Mouse (Mus musculus) kidney, postnatal 0 days (tissue): ENCODE data around the gene Kctd2. TPM values are rescaled to one million over a fixed set of nuclear protein-coding genes. Genes with fewer than 3 reads are reported as not detected.
A peak's percentile ranks its signal among the peaks of the same experiment; 100 is the strongest.

Experiments
- ATAC-seq: fragments of 200-750 bp; cut with Nextera tagmentation; replicated peaks from 2 replicates; pipeline ENCODE4 v1.8.0; 2017; ENCODE audit warnings: low read depth, moderate number of reproducible peaks, moderate TSS enrichment, moderate library complexity; ENCODE audit not compliant: low FRiP score
- DNase-seq: peaks from one replicate; pipeline ENCODE4 v3.0.0-alpha.2; 2016; ENCODE audit warnings: low spot score
- H3K27ac ChIP-seq: fragments of 300-500 bp; sonication (generic); 2 replicates; pipeline ENCODE4 v1.5.1; 2014; ENCODE audit warnings: mild to moderate bottlenecking
- H3K27me3 ChIP-seq: fragments of 300-500 bp; sonication (generic); 2 replicates; pipeline ENCODE4 v1.6.1; 2014; ENCODE audit warnings: low read length, mixed read lengths; ENCODE audit not compliant: insufficient read depth
- H3K36me3 ChIP-seq: fragments of 300-500 bp; sonication (generic); 2 replicates; pipeline ENCODE4 v1.6.1; 2014; ENCODE audit warnings: low read length, mixed read lengths; ENCODE audit not compliant: insufficient read depth
- H3K4me1 ChIP-seq: fragments of 300-500 bp; sonication (generic); replicated peaks from 2 replicates; pipeline ENCODE4 v1.6.1; 2014; ENCODE audit warnings: antibody characterized with exemption, low read length, mixed read lengths; ENCODE audit not compliant: insufficient read depth
- H3K4me2 ChIP-seq: fragments of 300-500 bp; sonication (generic); 2 replicates; pipeline ENCODE4 v1.6.1; 2014; ENCODE audit warnings: mild to moderate bottlenecking, low read length, moderate library complexity, mixed read lengths
- H3K4me3 ChIP-seq: fragments of 300-500 bp; sonication (generic); replicated peaks from 2 replicates; pipeline ENCODE4 v1.5.1; 2014; ENCODE audit warnings: low read depth, low read length
- H3K9ac ChIP-seq: fragments of 300-500 bp; sonication (generic); 2 replicates; pipeline ENCODE4 v1.6.1; 2014; ENCODE audit warnings: low read depth, low read length
- H3K9me3 ChIP-seq: fragments of 300-500 bp; sonication (generic); replicated peaks from 2 replicates; pipeline ENCODE4 v1.6.1; 2016; ENCODE audit warnings: low read length, inconsistent platforms, mixed read lengths
- CTCF ChIP-seq: IDR thresholded peaks from 2 replicates; pipeline ENCODE4 v1.5.1; 2016; ENCODE audit warnings: antibody characterized with exemption, low read depth, mild to moderate bottlenecking, moderate library complexity
- WGBS: fragments of 180-500 bp; shearing (Covaris S2); extraction: QIAGEN DNeasy Blood & Tissue Kit; methylation state at CpG from one replicate; pipeline ENCODE4 v1.1.7; 2014; 5-methylcytosine and 5-hydroxymethylcytosine counted together
- polyA plus RNA-seq: library from polyadenylated mRNA; unstranded; fragments of >200 nt; fragmentation: Nextera tagmentation; extraction: Ambion mirVana; gene quantifications from 2 replicates; pipeline ENCODE4 v1.2.1, GENCODE M21; 2015

Kctd2 gene
- polyA plus RNA-seq, 1 experiment from 2014 or later, result 22.2 TPM

DNA sequence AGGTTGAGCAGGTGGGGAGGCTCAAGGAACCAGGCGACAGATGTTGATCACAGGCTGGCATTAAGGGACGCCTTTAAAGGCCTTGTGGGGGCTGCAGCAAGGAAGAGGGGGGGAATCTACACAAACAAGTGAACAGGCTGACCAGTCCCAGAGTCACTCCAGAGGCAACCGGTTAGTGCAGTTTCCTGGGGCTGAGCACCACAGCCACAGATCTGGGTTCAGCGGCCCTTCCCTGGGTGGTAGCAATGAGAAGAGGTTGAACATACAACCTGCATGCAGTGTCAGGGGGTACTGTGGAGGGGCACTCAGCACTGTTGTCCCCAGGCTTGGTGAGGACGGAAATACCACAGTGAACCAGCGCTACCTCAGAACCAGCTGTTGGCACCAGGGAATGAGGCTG is 13.4 kb downstream of the Kctd2 start:
- 63% methylated on average over 6 of the region's 6 CpGs for WGBS
- no peak for TF ChIP-seq CTCF

DNA sequence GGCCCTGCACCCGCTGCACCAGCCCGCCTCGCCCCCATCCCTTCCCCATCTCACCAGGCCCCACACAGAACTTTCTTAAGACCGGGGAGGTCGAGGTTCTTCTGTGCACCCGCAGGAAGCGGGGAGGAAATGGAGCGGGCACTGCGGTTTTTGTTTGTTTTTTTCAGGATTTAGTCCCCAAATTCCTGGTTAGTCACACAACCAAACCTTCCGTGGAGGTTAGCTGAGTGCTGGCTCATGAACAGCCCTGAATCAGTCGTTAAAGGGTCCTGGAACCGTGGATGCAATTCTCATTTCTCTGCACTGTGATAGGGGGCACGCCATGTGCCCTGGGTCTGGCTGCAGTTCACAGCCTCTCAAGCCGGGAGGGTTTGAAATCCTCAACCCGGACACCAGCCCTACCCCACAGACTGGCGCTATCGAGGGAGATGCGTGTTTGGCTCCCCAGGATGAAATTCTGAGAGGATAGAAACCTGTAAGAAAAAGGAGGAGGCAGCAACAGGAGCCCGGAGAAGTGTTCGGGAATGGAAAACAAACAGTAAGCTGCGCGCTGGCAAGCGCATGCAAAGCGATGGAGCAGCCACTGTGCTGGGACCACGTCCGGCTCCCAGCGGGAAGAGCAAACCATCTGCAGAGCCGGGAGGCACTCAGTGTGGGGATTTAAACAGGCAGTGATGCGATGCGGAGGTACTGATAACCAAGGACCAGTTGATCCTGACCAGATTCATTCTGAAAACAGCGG is 15.8 kb downstream of the Kctd2 start:
- TF ChIP-seq CTCF, result no peak
- 0 out of 2 replicates have a peak overlapping the region, but pooled peaks have one; percentile 5 for H3K4me3 ChIP-seq
- DNase-seq (peak; percentile 57), ATAC-seq (no peak)
- no peak overlapping the region for H3K27ac ChIP-seq
- H3K9me3 ChIP-seq, result no peaks in the 10 kb centered on the region
- 4% methylated on average over 31 of the region's 31 CpGs for WGBS
- H3K4me2 ChIP-seq, result peak overlapping the region; percentile 52
- H3K27me3 ChIP-seq, result no peaks in the 10 kb centered on the region
- peaks cover 15% of the 10 kb centered on the region; the same call in 1 of the 2 replicates for H3K36me3 ChIP-seq
- H3K9ac ChIP-seq, result peak overlapping the region; percentile 38; the same call in 1 of the 2 replicates
- peaks cover 5% of the 10 kb centered on the region; the same call in 1 of the 2 replicates for H3K4me1 ChIP-seq

More for the DNA sequence above, 13.4 kb downstream of the Kctd2 start:
- Histone ChIP-seq H3K4me1 (peaks cover 5% of the 10 kb centered on the region; the same call in 1 of the 2 replicates), H3K4me2 (no peak overlapping the region), H3K9me3 (no peaks in the 10 kb centered on the region), H3K36me3 (peaks cover 38% of the 10 kb centered on the region), H3K9ac (no peak overlapping the region), H3K27ac (peak overlapping the region; percentile 47; the same call in 1 of the 2 replicates), H3K27me3 (no peaks in the 10 kb centered on the region), H3K4me3 (no peak overlapping the region)
- no peak for DNase-seq
- no peak for ATAC-seq

DNA sequence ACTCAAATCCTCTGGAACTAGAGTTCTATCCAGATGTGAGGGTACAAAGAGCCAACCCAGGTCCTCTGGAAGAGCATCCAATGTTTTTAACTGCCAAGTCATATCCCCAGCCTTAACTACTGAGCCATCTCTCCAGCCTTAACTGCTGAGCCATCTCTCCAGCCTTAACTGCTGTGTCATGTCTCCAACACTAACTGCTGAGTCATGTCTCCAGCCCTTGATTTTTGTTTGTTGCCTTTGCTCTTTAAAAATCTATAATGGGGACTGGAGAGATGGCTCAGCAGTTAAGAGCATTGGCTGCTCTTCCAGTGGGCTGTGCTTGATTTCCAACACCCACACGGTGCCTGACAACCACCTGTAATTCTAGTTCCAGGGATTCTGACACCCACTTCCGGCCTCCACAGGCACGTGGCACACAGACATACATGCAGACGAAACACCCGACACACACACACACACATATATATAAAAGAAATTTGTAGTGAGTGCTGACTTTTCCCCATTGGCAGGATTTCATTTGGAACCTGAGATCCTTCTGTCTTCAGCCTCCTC is 17.7 kb downstream of the Kctd2 start:
- Histone ChIP-seq H3K9me3 (no peaks in the 10 kb centered on the region), H3K27me3 (no peaks in the 10 kb centered on the region), H3K36me3 (no peaks in the 10 kb centered on the region), H3K4me2 (no peak overlapping the region), H3K4me3 (no peak overlapping the region), H3K9ac (no peak overlapping the region), H3K27ac (no peak overlapping the region), H3K4me1 (peaks cover 5% of the 10 kb centered on the region; the same call in 1 of the 2 replicates)
- no peak for DNase-seq
- no peak for TF ChIP-seq CTCF
- ATAC-seq, result no peak
- 67% methylated on average over 5 of the region's 5 CpGs for WGBS

DNA sequence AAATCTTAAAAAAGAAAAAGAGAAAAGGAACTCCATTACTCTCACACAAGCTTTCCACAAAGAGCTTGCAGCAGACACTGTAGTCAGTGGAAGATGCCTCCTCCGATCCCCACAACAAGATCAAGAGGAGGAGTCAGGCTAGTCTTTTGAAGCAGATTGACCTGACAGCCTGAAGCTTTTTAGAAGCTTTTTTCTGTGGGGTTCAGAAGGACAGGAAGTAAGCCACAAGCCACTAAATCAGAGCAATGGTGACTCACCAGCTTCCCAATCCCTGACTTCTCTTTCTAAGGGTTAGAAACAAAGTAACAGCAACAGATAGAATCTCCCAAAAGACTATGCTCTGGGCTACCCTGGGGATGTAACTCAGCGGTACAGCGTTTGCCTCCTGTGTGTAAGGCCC is 19.4 kb downstream of the Kctd2 start:
- no peak overlapping the region for H3K4me3 ChIP-seq
- no peaks in the 10 kb centered on the region for H3K36me3 ChIP-seq
- no peaks in the 10 kb centered on the region for H3K27me3 ChIP-seq
- H3K4me2 ChIP-seq, result no peak overlapping the region
- no peak overlapping the region for H3K9ac ChIP-seq
- no peak for TF ChIP-seq CTCF
- ATAC-seq (no peak), DNase-seq (peak; percentile 45)
- peaks cover 5% of the 10 kb centered on the region; the same call in 1 of the 2 replicates for H3K4me1 ChIP-seq
- H3K27ac ChIP-seq, result no peak overlapping the region
- WGBS, result 56% methylated on average over 3 of the region's 3 CpGs
- no peaks in the 10 kb centered on the region for H3K9me3 ChIP-seq

DNA sequence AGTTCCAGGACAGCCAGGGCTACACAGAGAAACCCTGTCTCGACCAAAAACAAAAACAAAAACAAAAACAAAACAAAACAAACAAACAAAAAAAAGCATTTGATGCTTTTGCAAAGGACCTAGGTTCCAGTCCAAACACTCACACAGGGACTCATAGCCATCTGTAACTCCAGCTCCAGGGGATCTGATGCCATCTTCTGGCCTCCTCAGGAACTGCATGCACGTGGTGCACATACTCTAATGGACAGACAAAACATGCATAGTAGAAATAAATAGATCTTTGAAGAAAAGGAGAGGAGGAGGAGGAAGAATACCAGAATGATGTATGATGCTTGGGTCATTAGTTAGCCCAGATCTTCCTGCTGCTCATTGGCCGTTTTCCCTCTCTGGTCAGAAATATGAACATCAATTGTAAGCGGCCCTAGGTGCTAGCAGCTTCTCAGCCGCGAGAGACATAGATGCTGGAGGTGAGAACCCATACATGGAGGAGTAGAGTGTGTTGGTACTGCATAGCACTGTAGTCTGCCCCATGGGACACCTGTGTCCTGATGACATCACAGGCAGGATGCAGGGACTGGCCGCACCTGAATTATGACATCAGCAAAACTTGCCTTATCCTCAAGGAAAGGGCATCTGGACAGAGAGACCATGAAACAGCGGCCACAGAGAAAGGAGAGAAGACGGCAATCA is 20.1 kb downstream of the Kctd2 start, which contains the start of gene Trim80:
Gene Trim80, plus strand, starts transcription at position 640 of the 690 bp plus-strand sequence.
- ATAC-seq (no peak), DNase-seq (no peak)
- Histone ChIP-seq H3K4me2 (no peak within 1 kb of the TSS), H3K27me3 (no peaks in the 10 kb centered on the region), H3K4me3 (no peak within 1 kb of the TSS), H3K4me1 (peaks cover 5% of the 10 kb centered on the region; the same call in 1 of the 2 replicates), H3K36me3 (no peaks in the 10 kb centered on the region), H3K27ac (no peak within 1 kb of the TSS), H3K9ac (no peak within 1 kb of the TSS), H3K9me3 (no peaks in the 10 kb centered on the region)
- peak; percentile 43; the same call in 1 of the 2 replicates for TF ChIP-seq CTCF
- WGBS, result 96% methylated on average over 9 of the region's 9 CpGs

DNA sequence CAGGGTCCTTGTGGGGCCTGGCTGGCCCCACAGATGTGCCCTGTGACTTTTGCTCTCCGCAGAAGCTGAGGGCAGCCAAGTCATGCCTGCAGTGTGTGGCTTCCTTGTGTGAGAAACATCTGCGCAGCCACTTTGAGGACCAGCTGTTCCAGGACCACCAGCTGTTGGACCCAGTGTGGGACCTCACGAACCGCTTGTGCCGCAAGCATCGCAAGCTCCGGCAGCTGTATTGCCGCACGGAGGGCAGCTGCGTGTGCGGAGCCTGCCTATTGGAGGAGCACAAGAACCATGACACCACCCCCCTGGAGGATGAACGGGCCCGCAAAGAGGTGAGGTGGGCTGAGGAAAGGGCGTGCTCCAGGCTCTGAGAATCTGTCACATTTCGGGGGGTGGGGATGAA is 21.5 kb downstream of the Kctd2 start:
- ATAC-seq, result no peak
- no peaks in the 10 kb centered on the region for H3K36me3 ChIP-seq
- no peaks in the 10 kb centered on the region for H3K27me3 ChIP-seq
- no peak overlapping the region for H3K9ac ChIP-seq
- H3K9me3 ChIP-seq, result no peaks in the 10 kb centered on the region
- H3K4me1 ChIP-seq, result 0 out of 2 replicates have a peak, but pooled peaks cover under 1% of the 10 kb centered on the region
- no peak for TF ChIP-seq CTCF
- no peak for DNase-seq
- no peak overlapping the region for H3K4me3 ChIP-seq
- no peak overlapping the region for H3K4me2 ChIP-seq
- no peak overlapping the region for H3K27ac ChIP-seq
- 50% methylated on average over 15 of the region's 15 CpGs for WGBS
